Mouse (Mus musculus) embryo, embryonic 11.5 days (tissue): ENCODE measurements at regions not wholly inside any gene's neighbourhood (a gene's known extent, or its start where the extent isn't known, plus 50 kb on each side); places are given as distances from the start of the nearest gene placed in this dataset.
"Not testable (repeated sequence)": the region's sequence is repeated elsewhere in the genome, so short reads cannot be mapped to it uniquely, and the experiment has no call there.

Experiments
- DNase-seq: peaks from one replicate; pipeline ENCODE4 v3.0.0-alpha.2; 2012; ENCODE audit warnings: low read depth, low spot score

DNA sequence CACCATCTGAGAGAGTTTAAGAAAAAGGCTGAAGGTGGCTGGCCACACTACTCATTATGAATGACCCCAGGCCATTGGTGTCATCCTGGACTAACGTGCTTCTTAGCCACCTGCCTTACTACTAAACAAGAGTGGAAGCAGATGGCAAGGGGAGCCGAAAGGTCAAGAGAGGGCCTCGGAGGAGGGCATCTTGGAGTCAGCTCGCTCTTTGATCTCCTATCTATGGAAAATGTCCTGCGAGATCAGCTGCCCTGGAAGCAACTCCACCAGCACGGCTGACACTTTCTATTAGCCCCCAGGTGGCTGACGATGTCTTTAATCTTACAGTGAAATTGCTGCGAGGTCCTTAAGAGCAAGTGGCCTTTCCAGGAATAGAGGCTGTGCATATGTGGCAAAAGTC is 179.3 kb downstream of the Csl start:
- no peak for DNase-seq

DNA sequence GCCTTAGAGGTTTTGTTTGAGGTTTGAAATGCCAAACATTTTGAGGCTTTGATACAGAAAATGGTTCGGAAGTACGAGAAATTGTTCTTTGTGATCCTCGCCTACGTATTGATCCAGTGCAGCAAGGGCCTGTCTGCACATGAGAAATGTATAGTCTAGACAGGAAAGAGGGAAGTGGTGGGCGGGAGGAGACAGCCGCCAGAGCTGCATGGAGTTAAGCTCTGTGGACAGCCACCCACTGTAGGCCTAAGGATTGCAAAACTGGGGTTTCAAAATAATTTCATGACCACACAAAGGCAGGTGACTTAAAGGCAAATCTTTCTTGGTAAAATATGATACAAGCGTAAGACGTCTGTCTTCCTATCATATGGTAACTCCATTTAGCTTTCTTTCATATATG is 178.4 kb downstream of the Csl start:
- DNase-seq: no peak

DNA sequence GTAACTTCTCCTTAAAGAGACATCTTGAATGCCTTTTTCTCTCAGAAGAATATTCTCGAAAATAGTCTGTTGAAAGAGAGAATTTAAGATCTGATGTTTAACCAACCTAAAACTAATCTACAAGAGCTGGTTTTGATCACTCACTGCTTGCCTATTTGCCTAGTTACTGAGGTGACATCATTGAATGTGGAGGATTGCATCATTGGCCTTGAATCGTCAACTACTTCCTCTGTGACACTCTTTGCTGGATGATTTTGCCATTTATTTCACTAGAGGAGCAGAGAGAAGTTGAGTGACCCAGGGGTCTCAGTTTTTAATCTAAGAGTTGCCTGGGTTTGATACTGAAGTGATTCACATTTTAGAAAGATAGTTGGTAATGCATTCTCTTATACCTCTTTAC is 174.6 kb downstream of the Csl start:
- DNase-seq: no peak

DNA sequence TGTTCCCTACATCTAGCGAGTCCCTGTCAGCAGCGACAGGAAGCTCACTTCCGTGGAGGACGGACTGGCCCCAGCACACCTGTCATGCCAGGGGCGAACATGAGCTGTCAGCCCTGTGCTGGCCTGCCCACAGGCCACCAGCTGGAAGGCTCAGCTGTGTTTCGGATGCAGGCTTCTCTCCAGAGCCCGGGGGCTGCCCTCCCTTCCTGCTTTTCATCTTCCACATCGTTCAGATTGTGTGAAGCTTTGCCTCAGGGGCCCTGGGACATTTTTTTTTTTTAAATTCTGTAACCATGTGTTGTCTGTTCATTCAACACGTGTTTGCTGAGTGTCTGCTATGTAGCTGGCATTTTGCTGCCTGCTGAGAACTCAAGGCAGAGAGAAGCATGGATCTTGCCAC is 167.2 kb downstream of the Csl start:
- peak; percentile 29 for DNase-seq

DNA sequence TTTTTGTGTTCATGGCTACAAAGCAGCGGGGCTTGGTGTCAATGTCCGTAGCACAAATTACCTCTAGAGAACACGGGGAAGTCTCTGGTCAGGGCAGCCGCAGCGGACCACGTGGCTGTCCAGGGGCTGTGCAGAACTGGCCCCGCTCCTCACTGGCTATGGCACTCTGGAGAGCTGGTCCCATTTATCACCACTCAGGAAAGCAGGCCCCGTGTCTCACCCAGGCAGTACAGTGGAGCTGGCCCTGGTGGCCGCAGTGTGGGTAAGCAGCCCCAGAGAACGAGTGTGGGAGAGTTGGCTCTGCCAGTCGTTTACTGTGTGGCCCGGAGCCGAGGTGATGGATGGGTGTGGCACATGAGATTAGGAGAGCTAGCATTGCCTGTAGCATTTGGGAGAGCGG is 163.8 kb downstream of the Csl start:
- no peak for DNase-seq

DNA sequence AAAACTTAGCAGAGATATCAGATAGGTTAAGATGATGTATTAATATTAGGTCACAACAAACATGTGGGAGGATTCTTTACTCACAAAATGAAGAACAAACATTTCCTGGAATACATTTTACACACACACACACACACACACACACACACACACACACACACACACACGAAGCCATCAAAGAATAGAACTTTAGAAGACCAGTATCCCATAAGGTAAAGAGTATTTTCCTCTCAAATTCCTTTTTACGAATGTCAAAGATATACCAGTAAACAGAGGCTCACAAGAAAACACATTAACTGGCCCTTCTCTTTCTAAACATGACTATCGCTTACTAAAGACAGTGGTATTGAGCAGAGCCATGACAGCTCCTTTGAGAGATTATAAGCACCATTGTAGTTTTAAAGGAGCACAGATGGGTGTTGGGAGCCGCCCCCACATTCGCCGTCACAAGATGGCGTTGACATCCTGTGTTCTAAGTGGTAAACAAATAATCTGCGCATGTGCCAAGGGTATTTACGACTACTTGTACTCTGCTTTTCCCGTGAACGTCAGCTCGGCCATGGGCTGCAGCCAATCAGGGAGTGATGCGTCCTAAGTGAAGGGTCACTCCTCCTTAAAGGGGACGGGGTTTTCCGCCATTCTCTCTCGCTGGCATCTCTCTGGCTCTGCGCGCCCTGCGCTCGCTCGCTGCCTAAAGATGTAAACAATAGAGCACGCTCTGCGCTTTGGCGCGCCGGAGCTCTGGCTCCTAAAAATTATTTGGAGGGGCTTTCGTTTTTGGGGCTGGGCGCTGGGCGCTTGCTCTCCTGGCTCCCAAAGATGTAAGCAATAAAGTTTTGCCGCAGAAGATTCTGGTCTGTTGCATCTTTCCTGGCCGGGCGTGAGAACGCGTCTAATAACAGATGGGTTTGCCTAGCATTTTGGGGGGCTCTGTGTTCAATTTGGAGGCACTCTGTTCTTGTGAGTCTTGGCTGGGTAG is 160.0 kb downstream of the Csl start:
- not testable (repeated sequence) for DNase-seq

DNA sequence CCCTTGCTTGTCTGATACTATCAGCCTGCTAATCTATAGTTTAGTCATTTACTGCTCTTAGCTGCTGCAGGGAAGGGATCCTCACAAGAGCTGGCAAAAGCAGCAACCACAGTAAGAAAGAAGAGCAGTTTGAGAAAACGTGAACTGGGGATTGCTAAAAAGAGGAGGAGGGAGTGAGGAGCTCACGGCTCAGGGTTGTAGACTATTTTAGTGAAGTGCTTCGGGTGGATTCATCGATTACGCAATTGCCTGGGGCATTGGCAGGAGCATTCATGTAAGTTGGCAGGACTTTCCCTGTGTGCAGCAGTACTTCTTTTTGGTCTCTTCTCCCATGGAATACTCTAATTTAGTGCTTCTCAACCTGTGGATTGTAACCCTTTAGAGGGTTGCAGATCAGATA is 157.1 kb downstream of the Csl start:
- DNase-seq: no peak

GRCm38 (mm10) chr10:99604172-99604571 is 155.3 kb downstream of the Csl start:
- DNase-seq: no peak

DNA sequence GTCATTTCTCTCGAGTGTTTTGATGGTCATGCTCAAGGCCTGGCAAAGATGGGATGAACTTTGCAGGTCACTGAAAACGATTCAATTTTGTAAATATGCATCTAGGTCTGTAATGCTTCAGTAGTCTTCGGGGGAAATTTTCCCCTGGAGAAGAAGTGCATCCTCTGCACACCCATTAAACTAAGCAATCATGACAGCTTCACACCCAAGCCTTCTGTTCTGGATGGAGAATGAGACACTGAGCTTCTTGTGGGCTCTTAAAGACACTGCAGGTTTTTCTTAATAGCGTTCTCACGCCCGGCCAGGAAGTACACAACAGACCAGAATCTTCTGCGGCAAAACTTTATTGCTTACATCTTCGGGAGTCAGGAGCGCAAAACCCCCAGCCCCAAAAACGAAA is 151.0 kb downstream of the Csl start:
- DNase-seq: no peak

GRCm38 (mm10) chr10:99609420-99609819 is 150.0 kb downstream of the Csl start:
- no peak for DNase-seq

- no peak for DNase-seq
Observed at GRCm38 (mm10) chr10:99610890-99611289, 148.6 kb downstream of the Csl start.

- DNase-seq: no peak
Observed at GRCm38 (mm10) chr10:99614392-99615249, 144.8 kb downstream of the Csl start.

GRCm38 (mm10) chr10:99615371-99615770 is 144.1 kb downstream of the Csl start:
- DNase-seq: no peak

GRCm38 (mm10) chr10:99615779-99616178 is 143.7 kb downstream of the Csl start:
- peak; percentile 81 for DNase-seq

GRCm38 (mm10) chr10:99617623-99618022 is 141.8 kb downstream of the Csl start:
- DNase-seq: no peak

DNA sequence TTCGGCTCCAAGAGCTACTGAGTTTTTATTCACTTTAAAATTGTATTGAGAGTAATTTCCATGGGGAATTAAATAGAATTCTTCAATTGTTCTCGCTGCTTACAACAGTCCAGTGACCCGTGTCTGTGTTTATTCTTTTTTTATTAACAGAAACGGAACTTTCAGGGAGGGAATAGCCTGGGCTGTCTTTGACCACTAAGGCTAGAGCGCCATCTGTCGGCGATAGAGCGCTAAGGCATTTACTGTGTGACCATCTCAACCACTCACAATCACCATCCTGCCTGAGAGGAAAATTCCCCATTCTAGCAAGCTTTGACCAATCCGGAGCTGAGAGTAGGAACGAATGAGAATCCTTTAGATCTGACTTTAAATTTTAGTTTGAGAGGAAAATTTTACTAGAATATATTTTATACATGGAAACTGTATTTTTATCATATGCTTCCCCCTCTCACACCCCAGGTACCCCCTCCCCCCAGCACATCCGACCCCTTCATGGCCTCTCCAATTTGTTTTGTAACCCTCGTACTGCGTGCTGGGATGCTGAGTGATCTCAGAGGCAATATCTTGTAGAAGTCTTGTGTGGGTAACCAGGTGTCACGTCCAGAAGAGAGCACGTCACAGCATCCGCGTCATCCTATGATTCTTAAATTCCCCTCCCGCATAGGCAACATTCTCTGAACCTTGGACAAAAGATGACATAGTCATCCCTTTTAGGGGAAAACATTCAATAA is 139.9 kb downstream of the Csl start:
- DNase-seq: peak; percentile 74

DNA sequence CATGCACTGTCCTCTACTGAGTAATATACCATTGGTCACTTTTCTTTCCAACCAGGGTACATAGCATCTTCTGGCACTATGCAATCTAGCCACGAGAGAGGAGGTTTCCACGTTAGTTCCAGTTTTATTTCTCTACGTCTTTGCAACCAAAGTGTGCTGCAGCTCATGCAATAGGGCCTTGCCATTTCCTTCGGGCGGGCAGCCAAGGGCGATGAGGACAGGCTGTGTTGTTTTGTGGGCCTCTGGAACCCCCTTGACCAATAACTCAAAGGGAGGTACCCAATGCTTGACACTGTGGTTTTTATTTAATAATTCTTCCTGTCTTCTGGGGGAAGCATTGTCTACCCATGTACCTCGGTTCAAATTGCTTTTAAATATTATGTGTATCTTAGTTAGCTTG is 139.0 kb downstream of the Csl start:
- DNase-seq: no peak

- DNase-seq: no peak
Observed at GRCm38 (mm10) chr10:99627355-99627754, 132.1 kb downstream of the Csl start.

GRCm38 (mm10) chr10:99632250-99632985 is 127.0 kb downstream of the Csl start:
- DNase-seq: no peak

DNA sequence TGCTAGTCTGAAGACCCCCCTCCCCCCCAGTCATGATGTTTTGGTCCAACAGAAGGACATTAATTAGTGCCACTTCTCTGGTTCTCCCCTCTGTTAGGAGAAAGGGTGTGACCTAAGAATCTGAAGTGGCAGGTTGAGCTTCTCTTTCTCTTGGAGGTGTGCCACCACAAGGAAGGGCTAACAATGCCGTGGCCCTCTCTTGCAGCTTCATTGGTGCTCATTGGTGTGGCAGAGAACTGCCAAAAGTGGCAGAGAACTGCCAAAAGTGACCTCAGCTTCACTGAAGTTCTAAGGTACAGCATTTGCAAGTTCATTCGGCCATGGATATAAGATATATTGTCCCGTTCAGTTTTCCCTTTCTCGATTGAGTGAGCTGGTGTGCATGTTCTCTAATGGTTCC is 123.7 kb downstream of the Csl start:
- no peak for DNase-seq

DNA sequence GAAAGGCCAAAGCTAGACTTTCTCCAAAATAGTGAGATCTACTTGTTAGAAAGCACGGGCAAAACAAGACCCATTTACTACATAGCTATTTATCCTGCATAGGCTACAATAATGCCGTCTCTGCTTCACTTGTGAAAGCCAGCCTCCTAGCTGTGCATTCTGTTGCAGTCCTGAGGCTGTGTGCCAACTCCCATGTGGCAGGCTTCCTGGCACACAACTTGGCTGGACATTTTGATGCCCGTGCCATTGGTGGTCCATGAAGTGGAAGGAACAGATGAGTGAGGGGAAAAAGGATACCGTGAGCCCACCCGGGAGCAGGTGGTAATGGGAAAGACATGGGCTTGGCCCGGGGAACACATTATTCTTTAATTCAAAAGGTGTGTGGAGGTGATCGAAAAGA is 120.4 kb downstream of the Csl start:
- DNase-seq: no peak
